Mouse (Mus musculus) G1E (cell line): Measurements from ENCODE around the gene Chrm3.

Experiments
- CTCF ChIP-seq: IDR thresholded peaks from 2 replicates; pipeline ENCODE4 v1.5.1; 2012; ENCODE audit warnings: low read depth, low read length, inconsistent platforms, mixed read lengths
- GATA1 ChIP-seq: IDR thresholded peaks from 2 replicates; pipeline ENCODE4 v1.6.1; 2012; ENCODE audit warnings: borderline replicate concordance, low read length, inconsistent platforms, mixed read lengths
- GATA2 ChIP-seq: IDR thresholded peaks from 2 replicates; pipeline ENCODE4 v1.6.1; 2012; ENCODE audit warnings: low read depth, low read length, inconsistent platforms, borderline replicate concordance
- TAL1 ChIP-seq: conservative IDR thresholded peaks from 2 replicates; pipeline ENCODE4 v1.6.1; 2012; ENCODE audit warnings: low read depth, low read length, inconsistent platforms, mixed read lengths

- TF ChIP-seq TAL1 (no peak), CTCF (no peak), GATA1 (no peak), GATA2 (no peak)
These were observed 289.5 kb downstream of the Chrm3 start for GRCm38 (mm10) chr13:10071165-10071564.
